Mouse (Mus musculus): ENCODE measurements around the gene Ms4a4a.

- TF ChIP-seq CTCF (IDR thresholded peaks at IDR 0.05) = peak; percentile 34
- no peak for TF ChIP-seq EP300 (IDR thresholded peaks at IDR 0.05)
Measured at GRCm38 (mm10) chr19:11349698-11350481, 25.4 kb upstream of the Ms4a4a start.

Measured in lung, postnatal 0 days (tissue).